Mouse (Mus musculus) ovary, postnatal 10 days (tissue): Measurements from ENCODE around the gene Insm1.

ENCODE experiments used
- DNase-seq: peaks from one replicate; pipeline ENCODE4 v3.0.0; 2022; ENCODE audit warnings: low spot score

The Insm1 gene

DNA sequence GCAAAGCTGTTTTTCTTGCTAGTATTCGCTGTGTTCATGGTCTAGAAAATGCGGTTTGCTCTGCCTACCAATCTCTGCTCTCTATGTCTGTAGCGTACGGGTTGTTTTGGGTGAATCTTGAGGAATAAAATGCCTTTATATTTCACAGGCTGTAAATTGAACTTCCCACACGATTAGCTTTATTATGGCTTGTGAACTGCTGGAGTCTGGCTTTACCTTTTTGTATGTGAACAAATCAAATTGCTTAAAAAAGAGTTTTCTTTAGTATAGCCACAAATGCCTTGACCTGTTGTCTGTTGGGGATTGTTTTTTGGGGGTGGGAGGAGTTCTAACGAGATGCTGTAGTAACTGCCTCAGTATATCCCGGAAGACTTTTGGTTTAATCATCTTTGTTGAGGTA is 2.4 kb downstream of the Insm1 start:
- no peak for DNase-seq

DNA sequence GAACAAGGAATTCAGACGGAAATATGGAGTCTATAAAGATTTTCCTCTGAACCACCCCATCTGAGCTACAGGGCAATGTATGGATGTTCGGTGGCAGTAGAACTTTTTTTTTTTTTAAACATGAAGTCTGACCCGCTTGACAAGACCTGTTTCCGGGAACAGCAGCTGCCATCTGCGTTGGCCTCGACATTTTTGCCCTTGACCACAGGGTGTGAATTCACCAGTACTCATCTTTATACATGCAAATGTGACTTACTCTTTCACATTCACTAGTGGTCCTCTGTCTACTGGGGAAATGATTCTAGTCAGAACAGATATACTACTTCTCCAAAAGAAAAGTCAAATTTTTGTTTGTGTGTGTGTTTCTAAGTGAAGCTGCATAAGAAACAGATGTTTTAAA is 4.1 kb downstream of the Insm1 start:
- DNase-seq, result no peak

DNA sequence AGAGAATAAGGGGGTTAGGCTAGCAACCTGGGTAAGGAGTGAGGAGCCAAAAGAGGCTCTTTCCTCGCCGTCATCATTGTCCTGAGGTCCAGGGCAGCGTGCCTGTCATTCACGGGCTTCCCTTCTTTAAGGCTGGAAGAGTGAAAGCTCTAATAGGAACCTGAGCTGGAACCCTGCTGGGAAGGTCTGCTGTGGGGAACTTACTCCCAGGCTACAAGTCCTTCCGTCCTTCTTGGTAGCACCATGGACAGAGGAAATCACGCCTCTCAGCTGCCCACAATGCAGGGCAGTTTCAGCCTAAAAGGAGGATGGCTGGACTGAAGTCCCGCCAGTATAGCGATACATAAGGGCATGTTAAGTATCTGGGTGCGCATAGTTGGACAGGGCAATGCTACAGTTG is 4.8 kb downstream of the Insm1 start:
- no peak for DNase-seq

DNA sequence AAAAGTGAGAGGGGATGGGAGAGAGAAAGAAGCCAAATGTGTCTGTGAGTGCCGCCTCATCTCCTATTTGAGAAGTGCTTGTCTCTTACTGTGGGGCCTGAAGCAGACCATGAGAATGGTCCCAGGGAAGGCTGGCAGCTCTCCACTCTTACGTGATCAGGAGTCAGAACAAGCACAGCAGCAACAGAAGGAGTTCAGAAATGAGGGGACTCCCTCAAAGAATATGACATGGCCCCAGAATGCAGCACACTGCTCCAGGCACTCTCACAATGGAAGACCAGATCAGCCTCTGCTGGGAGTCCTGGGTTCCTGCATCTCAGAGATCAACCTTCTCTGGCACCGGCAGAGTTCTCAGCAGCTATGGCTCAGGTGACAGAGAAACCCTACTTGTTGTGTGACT is 5.9 kb downstream of the Insm1 start:
- DNase-seq, result no peak

DNA sequence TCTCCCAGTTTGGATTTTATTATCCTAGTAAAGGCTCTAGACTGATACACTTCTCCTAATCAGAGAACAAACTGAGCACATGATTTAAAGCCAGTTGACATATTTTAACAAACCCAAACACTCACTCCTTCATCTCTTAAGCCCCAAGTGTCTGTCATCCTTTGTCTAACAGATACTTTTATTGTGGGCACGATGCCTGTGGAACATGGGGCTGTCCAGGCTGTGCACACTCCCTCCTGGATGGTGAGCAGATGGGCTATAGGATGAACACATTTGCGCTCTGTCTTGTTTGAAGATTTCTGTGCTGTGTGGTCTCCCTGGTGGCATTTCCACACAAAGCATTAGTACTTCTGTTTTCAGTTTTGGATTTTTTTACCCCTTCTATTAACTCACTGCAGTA is 6.7 kb downstream of the Insm1 start:
- DNase-seq, result no peak

DNA sequence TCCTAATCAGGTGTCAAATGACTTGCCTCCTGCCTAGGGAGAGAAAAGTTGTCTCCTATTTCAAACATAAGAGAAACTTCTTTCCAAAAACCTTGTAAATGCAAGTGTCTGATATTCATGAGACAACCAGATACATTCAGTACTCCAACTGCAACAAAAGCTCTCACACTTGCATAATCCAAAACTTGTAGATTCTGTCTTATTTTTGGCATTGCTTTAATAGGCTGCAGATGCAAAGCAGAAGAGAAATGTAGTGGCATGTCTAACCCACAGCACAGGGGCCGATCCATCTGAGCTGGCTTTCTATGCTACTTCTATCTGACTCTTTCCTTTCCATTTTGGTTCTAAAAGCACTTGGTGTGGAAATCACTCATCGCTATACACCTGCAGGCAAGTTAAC is 9.8 kb downstream of the Insm1 start:
- no peak for DNase-seq

DNA sequence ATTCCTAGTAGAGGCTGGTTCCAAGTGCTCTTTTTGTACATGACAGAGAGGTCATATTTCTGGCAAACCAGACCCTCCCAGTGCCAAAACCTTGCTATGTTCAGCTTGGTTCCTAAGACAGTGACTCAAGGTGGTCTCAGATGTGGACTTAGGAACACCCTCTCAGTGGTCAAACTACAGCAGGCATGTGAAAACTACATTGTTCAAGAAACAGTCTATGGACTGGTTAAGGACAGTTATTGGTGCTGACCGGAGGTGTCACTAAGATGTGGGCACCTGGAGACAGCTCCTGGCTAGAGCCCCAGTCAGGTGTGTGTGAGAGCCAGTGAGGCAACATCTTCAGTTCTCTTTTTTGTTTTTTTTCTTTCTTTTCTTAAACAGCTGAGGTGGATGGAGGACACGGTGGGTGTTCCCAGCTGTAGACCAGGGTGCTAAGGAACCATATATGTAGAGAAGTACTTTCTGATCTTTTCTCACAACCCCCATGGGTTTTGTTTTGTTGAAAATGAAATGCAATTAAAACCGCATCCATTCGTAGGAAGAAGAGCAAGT is 17.6 kb downstream of the Insm1 start:
- DNase-seq, result no peak

DNA sequence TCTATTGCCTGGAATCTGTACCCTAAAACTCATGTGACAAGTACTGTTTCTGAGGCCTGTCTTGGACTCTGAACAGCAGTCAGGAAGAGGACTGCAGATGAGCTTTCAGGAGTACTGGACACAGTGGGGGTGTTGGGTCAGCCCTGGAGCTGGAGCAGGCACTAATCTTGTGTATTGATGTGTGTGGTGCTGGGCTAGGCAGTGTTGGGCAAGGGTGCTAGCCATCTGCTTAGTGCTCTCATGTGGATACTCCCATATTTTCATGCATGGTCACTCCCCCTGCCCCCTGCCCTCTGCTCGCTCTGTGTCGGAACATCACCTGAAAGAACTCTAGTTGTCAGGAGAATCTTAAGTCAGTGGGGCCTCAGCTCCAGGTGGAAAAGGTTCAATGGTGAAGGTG is 22.3 kb downstream of the Insm1 start:
- DNase-seq, result no peak

DNA sequence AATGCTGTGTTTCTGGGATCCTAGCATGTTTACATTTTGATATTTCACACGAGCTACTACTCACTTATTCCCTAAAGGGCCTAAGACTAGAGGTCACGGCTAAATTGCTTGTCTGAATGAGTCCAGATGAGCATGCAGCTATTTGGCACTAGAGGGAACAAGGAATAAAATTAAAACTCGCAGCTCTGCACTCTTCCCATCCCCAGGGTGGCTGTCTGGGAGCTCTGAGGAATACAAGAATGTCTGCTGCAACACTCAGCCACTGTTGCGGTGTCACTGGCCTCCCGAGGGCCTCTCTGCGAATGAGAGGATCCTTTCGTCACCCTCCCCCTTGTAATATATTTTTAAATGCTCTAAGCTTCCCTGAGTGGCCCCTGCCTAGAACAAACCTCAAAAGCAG is 23.7 kb downstream of the Insm1 start:
- DNase-seq, result no peak

DNA sequence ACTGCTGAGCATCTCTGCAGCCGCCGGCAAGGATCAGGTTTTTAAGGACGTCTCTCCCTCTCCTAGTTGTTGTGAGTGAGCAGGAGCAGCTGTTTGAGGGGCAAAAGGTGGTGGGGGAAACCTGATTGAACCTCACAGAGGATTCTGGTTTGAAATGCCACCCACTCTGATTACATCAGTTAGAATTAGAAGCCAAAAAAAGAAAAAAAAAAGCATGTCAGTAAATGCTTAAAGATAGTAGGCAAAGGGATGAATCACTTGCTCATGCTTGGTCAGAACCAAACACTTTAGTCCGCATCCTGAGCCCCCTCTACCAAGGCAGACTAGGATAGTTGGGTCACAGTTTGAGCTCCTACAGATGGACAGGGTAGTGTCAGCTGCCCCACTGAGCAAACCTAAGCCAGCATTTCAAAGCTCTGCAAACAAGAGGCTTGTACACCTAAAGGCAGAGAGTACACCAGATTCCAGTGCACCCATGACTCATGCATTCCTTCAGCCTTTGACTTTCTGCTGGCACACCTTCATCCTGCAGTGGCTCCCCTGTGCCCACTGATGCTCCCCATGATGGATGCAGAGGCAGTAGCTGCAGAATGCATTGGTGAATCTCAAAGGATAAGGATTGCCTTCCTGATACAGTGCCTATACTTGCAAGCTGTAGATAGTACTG is 24.8 kb downstream of the Insm1 start:
- no peak for DNase-seq

DNA sequence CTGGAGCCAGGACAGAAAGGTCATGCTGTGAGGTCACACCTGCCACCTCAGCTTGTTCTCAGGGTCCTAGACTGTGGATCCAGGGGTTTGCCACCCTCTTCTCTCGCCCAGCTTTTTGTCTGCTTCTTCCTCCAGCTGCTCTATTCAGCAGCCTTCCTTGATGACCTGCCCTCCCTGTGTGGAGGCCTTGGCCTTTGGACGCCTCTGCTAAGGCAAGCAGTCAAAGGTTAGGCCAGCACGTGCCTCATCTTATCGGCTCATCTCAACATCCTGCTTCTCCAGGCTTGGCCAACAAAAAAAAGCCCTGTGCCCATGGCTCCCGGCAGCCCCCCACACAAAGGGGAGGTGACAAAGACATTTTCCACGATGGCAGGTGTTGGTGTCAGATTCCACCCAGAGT is 25.9 kb downstream of the Insm1 start:
- no peak for DNase-seq

DNA sequence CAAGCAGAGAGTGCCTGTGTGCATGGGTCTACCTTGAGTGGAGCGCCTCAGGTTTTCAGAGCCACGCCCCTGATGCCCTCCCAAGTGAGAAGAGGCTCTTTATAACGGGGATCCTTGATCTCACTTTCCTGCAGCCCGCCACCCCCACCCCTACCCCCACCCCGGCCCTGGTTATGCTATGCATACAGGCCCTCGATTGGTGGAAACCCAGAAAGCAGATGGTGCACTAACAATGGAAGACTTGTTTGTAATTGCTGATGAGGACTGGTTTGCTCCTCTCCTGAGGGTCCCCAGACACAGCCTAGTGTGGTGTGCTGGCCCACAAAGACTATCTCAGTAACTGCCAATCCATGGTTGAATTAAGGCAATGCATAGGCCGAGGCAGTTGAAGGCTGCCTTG is 27.3 kb downstream of the Insm1 start:
- DNase-seq, result no peak

DNA sequence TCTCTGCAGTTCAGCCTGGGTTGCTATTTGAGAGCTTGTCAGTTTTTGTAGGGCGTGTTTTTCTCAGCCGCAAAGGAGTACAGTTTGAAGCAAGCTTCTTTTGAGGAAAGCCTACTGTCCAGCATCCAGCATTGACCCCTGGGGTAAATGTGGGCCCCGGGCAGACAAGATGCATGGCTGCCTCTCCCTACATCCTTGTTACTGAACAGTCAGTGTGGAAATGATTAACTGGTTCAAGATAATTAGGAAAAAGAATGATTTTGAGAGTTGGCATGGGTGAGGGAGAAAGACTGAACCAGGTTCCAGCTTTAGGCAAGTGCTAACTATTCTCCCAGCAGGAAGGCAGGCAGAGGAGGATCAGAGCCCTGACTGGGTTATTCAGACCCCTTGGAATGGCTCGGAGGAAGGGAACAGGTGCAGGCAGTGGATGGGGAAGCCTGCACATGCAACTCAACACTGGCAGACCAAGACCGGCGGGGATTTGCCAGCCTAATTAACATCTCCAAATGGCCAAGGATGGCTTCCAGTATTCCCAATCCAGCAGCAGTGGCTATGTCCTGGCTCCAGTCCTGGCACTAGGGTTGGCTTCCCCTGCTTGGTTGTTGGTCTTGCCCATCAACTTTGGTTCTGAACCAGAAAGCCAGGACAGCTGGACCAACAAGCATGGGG is 28.6 kb downstream of the Insm1 start:
- no peak for DNase-seq

DNA sequence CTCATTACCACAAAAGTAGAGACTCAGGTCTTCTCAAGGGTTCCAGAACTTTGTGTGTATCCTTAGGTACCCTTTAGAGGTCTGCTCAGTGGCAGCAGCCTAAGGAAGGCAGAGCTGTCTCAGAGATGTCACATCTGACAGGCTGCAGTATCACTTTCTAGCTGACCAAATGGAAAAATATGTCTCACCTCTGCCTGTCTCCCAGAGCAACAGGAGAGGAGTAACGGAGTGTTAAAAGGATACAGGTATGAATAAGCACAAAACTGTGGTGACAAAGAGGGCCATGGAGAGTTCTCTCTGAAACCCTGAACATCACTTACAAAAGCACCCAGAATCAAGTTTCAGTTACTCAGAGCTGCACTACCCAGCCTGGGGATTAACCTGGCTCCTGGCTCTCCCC is 32.7 kb downstream of the Insm1 start:
- no peak for DNase-seq

DNA sequence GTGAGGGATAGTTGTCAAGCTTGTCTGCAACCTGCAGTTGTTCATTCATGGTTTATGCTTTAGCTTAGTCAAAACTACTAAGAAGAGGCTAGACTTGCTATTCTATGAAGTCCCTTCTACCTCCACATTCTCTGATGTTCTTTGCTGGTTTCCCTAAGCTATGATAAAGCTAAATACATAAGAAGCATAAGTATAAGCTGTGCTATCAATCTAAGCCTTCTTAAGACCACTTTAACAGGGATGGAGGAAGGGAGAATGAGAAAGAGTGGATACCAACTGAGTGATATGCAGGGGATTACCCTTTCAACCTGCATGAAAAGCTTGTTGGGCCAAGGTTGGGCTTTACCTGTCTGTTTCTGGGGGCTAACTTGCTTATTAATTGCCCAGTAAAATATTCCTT is 33.9 kb downstream of the Insm1 start:
- DNase-seq, result no peak

DNA sequence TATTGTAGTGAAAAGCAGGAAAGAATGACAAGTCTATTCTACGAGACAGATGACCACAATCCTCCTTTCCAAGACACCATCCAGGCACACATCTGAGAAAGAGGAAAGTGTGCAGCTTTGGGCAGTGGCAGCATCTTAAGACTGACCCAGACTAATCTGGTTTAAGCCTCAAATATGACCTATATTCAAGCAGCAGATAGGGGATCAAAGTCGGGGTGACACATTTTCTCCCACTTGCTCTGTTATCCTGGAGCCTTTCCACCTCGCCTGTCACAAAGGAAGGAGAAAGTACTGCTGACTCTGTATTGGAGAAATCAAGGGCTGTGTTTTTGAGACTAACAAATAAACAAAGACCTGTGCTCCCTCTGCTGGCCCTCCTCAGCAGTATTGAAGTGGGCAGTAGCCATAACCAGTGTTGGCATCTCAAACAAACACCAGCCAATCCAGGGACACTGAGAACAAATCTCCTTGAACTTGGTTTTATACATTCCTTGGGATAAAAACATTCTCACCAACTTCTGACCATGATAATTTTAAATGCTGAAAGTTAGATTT is 34.7 kb downstream of the Insm1 start:
- DNase-seq, result no peak

DNA sequence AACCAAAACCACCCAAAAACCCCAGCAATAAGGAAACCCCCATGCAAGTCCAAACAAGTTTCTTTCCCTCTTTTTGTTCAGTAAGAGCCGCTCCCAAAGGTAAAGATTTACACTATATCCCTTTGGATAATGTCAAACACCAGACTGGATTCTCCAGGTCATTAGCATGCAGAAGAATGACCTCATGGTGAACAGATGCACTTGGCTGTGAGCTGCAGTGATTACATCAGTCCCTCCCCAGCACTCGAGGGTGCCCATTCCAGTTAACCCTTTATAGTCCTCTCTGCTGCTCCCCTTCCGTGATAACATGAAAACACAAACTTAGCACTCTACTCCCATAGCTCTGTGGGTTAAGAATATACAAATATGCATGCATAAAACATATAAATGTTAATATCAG is 35.3 kb downstream of the Insm1 start:
- DNase-seq, result no peak

DNA sequence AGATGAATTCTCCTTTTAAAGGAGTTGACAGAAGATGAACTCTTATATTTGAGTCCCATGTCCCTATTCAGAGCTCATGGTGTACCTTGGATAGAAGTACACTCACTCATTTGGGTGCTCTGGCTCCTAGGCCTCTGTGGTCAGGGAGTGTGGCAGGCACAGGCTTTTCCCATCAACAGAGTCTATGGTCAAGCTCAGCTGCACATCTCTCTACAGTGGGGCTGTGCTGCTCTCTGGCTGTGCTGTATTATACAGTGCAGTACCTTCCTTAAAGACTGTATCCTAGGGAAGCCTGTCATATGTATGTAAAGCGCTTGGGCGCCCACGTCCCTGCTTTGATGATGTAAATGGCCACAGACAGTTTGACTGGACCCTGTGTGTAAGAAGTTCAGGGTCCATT is 35.9 kb downstream of the Insm1 start:
- no peak for DNase-seq

DNA sequence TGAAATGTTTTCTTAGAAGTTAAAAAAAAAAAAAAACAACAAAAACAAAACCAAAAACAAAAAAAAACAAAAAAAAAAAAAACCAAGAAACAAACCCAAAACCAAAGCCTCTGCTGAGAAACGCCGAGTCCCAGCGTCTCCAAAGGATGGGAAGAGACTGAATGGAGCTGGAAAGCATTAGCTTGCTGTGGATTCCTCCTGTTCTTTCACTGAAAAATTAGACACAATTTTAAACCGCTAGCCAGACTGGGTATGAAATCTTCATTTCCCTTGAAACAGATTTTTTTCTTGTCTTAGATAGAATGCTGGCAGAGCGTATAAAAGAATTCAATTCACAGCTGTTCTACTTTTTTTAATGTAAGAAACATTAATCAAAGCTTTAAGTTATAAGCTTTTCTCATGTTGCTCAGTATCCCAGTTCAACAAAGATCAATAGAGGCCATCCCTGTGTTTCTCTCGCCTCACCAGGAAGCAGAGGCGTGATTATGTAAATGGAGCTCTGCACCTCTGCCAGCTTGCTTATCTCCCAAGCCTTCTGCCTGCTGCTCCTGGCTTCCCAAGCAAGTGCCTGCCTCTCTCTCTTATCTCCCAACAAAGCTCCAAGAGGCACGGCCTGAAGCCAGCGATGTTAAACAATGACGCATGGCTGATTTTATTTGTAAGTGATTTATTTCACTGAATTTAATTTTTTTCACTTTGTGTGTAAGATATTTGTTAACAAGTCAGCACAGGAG is 37.2 kb downstream of the Insm1 start:
- no peak for DNase-seq

DNA sequence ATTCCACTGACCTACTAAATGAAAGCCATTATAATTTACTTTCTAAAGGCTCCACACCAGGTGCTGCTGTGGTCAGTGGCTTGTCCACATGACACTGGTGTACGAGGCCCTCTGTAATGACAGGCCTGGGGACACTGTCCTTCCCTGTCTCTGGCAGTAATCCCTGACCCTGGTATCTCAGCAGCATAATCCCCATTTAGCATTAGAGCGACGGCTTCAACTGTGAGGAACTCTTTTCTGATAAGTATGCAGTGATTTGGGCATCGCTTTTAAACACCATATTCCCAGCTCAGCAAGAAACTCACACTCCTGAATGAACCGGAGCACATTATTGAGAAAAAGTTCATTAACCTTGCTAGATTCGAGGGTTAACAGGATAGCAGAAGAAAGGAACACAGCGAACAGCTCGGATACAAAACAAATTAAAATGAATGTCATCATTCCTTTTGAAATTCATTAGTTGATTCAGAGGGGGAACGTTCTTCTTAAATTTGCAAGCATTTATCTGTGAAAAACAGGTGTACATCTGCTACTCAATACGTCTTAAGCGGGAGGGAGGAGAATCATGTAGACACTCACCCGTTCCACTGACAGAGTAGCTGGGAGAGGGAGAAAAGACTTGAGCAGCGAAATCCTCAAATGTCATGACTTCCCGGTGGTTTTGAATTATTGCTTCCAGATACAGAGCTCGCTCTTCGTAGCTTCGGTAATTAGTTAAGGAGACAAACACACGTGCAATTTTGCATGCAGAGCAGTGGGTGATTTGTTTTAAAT is 38.3 kb downstream of the Insm1 start:
- DNase-seq, result no peak

DNA sequence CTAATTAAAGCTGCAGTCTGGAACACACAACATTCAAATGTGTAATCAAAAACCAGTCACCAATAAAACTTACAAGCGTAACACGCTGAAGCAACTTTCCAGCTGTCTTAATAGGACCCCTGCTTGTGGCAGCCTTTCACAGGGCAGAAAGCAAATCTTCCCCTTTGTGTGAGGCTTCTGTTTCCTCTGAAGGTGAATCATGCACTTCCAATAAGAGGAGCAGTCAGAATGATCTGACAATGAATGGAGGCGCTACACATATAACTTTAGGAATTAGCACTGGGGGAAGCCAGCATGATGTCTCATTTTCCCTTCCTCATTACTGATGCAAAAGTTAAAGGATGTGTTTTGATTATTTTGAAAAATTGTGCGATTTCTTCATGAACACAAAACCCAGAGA is 39.4 kb downstream of the Insm1 start:
- no peak for DNase-seq

DNA sequence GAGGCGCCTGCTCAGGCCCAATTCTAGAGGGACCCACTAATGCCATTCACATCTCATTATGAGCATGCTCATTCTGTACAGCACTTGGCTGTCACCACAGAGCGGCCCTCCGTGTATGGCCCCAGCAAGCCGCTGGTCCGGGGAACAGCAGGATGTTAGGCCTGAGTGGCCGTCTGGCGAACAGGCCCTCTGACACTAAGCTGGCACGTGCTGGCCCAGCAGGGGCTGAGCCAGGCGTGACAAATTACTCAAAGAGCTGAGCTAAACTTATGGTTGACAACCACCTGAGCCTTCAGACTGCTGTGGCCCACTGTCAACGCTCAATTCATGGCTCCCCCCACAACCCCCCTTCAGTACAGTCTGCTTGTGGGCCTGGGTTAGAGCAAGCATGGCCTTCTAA is 40.5 kb downstream of the Insm1 start:
- DNase-seq, result no peak
